Mouse (Mus musculus): Measurements from ENCODE around the gene Acaa1b.

Gene Acaa1b

DNA sequence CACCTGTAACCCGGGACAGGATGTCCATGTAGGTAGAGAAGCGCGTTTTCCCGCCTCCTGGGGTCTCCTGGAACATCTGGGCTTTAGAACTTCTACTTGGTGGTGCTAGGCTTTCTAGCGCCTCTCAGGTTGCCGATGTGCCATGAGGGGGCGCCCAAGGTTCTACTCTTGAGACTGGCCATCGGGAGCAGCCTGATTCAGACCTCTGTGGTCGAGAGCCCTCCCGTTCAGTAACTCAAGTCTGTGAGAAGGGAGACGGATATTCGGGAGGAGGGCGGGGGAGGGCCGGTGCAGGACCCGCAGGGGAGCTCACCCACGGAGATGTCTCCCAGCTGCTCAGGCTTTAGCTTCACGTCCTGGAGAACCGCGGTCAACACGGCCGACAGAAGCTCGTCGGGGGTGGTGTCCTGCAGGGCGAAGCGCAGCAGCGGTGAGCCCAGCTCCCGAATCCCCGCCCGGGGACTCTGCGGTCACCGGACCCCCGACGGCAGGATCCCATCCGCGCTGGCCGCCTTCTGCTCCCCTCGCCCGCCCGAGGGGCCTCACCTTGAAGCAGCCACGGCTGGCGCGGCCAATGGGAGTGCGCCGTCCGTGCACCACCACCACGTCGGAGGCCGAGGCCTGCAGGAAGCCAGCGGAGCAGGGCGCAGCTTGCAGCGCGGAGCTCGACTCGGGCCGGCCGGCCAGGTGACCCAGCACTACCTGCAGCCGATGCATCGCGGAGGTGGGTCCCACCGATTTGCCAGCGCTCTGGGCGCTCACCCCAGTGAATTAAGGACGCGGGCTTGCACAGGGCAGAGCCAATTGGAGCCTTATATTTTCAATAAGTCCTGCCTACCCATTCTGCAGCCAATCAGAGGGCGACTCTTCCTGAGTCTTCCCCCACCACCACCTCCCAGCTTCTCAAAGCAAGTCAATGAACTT is at the start of gene Acaa1b:
Gene Acaa1b (minus strand): TSS at position 816 of the 924 bp plus-strand sequence.
- DNase-seq (ENCODE audit: low read depth in 2 of 2, low spot score in 2 of 2), result no peak

DNA sequence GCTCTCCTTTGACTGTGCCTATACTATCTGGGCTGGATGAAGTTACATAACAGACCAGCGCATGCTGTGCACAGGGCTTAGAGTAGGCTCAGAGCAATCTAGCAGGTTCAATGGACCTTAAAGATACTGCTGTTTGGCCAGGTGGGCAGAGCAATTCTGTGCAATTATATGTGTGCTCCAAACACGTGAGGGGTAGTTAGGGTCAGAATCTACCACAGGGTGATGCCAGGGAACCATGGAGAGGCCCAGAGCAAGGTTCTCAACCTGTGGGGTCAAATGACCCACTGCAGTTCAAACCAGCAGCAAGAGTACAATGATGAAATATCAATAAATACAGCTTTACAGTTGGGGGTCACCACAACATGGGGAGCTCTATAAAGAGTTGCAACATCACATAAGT is 49.8 kb upstream of the Acaa1b start:
- no peak for DNase-seq (ENCODE audit: low read depth in 2 of 2, low spot score in 2 of 2)

DNA sequence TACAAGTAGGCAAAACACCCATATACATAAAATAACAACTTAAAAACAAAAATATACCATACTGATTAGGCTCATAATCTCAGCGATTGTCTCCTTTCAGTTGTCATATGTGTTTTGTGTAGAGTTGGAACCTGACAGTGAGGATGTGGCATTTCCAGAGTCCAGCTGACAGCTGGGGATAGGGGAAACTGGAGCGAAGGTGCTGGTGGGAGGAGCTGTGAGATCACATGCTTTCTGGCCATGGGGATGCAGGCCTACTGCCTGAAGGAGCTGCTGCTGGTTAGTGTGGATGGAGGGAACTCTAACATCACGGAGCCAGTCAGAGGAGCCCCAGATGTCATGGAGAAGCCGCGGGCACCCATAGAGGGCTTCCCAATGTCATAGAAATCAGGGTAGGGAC is 48.9 kb upstream of the Acaa1b start:
- no peak for DNase-seq (ENCODE audit: low read depth in 2 of 2, low spot score in 2 of 2)

DNA sequence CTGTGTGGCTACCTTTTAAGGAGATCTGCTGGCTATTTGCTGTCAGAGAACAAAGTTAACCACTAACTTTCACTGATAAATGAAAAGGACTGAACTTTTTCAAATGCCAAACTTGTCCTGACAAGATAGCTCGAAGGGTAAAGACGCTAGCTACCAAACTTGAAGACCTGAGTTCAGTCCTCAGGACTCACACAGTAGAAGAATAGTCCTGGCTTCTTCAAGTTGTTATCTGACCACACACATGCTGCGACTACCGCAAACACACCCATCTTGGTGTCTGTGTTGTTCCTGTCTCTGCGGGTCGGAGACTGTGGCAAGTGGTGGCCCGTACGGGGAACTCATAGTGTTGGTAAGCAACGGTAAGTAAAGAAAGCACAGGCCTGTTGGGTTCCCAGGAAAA is 46.7 kb upstream of the Acaa1b start:
- no peak for DNase-seq (ENCODE audit: low read depth in 2 of 2, low spot score in 2 of 2)

DNA sequence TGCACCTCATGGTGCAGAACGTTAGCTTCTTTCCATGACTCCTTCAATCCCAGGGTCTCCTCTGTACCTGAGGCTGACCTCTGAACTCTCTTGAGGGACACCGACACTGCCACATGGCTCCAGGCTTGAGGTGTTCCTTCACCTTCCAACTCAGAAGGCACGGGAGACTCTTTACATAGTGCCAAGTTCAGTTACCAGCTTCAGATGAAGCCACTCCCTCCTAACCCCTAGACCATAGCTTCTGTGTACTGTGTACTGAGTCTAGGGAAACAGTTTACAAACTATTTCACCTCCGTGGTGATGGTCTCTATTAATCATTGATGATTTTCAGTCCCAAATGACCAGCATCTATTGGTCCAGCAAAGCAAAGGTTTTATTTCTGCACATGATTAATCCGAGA is 44.8 kb upstream of the Acaa1b start:
- DNase-seq (ENCODE audit: low read depth in 2 of 2, low spot score in 2 of 2), result no peak

DNA sequence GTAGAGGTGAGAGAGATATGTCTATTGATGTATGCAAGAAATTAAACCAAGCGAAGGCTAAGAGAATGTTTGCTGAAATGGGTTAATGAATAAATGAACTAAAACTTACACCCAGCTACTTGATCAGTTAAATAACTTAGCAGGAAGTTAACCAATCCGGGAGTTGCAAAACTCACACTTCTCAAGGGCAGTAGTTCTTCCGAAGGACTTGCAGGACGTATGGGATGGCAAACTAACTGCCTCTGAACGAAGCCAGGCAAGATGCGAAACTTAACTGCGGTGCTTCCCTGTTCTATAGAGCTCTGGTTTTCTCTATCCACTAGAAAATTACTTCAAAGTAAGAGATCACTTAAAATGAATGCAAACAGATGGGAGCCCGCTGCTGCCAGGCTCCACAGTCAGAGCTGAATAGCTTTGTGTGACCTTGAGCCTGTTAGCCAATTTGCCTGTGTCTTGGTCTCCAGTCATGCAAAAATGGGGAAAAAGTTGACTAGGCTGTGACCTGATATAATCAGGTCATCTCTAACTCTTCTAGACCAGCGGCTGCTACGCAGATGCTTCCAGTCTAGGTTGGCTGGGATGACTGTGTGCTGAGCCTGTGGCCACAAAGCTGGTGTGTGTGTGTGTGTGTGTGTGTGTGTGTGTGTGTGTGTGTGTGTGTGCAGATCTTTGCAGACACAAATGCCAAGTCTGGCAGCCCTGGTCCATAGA is 42.4 kb upstream of the Acaa1b start:
- DNase-seq (ENCODE audit: low read depth in 2 of 2, low spot score in 2 of 2), result no peak

DNA sequence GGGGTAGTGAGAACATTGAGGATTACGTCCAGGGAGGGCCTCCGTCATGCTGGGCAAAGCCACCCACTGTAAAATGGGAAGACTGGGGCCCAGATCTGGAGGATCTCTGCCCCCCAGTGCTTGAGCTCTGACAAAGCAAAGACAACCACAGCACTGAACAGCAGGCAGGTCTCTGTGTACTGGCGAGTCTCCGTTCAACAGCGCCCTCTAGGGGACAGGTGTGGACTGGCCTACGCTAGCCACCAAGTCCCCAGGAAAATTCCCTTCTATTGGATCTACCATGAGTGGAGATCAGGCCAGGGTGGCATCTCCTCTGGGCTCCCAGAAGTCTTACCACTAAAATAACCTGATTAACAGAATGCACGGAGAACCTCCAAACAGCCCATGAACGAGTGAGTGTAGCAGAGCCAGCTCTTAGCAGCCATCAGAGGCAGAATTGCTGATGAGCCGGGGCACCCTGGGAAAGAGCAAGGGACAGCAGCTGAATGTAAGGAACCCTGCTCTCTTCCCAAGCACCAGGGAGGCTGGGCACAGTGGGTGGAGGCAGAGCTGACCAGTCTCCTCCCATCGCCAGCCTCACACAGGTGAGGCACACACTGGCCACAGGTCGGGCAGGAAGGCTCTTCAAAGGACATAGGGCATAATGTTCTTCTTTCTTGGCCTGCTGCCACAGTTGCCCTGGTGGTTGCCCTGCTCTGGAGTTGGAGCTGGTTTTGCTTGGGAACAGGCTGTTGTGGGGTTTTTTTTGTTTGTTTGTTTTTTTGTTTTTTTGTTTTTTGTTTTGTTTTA is 35.5 kb upstream of the Acaa1b start:
- peak; percentile 5 to 19 for DNase-seq (ENCODE audit: low read depth in 2 of 2, low spot score in 2 of 2)

DNA sequence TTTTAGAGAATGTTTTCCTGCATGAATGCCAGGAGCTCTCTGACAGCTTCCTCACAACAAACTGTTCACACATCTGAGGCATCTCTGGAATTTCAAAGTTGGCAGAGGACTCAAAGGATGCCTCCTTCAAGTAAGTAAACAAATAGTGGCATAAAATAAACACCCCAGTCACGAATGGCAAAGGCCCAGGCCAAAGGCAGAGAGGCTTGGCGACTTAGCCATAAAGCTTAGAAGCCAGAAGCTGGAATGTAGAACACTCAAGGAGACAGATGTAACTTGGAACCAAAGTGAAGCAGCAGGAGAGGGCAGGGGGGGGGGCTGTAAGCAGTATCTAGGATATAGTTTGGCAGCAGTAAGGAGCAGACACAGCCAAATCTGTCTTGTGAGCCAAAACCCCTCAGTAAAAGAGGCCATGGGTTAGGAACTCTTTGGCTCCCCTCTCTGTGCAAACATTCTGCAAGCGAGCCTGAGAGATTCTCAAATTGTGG is 24.4 kb upstream of the Acaa1b start:
- DNase-seq (ENCODE audit: low read depth in 2 of 2, low spot score in 2 of 2), result no peak

DNA sequence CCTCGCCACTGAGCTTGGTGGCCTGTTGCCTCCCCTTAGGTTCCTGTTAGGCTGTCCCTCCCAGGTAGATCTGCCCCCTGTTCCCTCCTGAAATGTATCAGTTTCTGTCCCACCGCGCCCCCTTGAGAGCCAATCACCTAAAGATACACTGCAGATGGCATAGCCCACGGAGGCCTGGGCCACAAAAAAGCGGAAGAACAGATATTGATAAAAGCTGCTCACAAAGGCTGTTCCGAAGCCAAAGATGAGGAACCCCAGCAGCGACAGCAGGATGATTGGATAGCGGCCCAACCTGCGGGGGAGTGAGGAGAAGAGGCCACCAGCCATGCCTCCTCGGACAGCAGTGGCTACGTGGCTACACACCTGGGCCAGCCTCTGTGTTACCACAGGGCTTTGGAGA is 22.4 kb upstream of the Acaa1b start:
- no peak for DNase-seq (ENCODE audit: low read depth in 2 of 2, low spot score in 2 of 2)

DNA sequence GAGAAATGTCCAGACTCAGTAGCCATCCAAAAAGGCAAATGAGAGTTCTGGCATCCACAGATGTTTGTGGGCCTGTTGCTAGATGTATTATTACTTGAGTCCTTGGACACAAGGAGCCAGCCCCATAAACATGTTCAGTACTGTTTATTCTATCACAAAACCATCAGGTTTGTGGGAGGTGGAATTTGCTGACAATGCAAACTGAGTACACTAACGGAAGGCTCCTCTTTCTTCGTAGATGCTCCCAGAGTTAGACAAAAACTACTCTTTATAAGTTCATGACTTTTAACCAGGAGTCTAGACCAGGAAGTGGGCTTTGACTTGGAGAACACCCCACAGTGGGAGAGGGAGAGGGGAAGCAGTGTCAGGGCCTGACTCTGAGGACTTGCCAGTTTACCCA is 10.7 kb upstream of the Acaa1b start:
- DNase-seq (ENCODE audit: low read depth in 2 of 2, low spot score in 2 of 2), result no peak

DNA sequence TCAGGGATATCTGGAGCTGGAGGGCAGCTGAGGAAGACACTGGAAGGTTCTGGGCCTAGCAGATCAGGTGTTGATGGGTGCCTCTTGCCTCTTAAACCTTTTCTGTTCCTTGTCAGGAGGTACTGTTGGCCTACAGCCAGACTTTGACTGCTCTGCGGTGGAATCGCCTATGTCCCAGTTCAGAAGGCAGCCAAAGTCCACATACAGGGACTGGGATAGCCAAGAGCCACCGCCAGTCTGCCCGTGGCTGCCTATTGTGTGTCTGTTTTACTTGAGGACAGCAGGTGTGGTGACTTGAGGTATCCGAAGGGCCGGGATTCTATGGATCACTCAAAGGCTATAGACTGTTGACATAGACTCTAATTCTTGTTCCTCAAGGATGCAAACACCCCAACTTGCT is 8.7 kb upstream of the Acaa1b start:
- no peak for DNase-seq (ENCODE audit: low read depth in 2 of 2, low spot score in 2 of 2)

DNA sequence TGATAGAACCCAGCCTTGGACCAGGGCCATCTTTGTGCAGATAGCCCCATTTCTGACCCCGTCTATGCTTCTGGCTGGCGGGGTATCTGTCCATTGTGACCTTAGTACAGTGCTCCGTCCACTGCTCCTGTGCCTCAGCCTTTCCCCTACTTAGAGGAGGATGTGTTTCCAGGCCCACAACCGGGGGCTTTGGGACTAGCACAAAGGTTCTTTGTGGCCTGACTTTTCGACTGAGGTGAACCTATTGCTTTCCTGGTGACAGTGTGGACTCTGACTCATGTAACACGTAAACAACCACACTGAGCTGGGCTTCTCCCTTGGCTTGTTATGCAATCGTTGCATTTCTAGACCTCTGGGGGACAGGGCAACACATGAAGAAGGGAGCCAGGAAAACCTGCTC is 7.8 kb upstream of the Acaa1b start:
- no peak for DNase-seq (ENCODE audit: low read depth in 2 of 2, low spot score in 2 of 2)

DNA sequence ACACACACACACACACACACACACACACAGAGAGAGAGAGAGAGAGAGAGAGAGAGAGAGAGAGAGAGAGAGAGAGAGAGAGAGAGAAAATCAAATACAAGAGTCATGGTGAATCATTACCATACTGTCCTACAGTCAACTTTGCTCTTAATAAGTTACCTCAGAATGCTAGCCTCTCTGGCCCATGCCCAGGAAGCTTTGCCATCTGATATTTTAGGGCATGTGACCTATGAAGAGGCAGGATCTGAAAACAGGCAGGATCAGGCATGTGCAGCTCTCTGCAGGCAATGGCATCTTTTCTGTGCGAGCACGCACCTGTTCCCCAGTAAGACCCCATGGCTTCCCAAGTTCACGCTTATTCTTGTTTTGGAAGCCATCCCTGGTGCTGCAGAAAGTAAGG is 3.8 kb upstream of the Acaa1b start:
- no peak for DNase-seq (ENCODE audit: low read depth in 2 of 2, low spot score in 2 of 2)

DNA sequence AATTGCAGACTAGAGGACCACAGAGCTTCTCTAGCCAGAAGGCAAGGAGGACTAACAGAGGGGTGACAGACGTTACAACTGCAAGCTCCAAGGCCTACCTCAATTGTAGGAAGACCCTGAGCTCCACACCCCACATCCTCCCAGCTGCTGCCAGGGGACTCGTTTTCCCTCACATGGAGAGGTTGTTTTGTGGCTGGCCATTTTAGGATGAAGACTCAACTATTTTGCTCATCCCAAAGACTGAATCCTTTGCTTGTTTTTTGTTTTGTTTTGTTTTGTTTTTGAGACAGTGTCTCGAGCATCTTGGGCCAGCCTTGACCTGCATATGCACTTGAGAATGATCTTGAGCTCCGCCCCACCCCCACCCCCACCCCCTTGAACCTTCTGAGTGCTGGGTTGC is 2.0 kb upstream of the Acaa1b start, which contains the start of gene Gm47289:
Gene Gm47289 (plus strand): TSS at position 301 of the 400 bp plus-strand sequence.
- no peak for DNase-seq (ENCODE audit: low read depth in 2 of 2, low spot score in 2 of 2)

DNA sequence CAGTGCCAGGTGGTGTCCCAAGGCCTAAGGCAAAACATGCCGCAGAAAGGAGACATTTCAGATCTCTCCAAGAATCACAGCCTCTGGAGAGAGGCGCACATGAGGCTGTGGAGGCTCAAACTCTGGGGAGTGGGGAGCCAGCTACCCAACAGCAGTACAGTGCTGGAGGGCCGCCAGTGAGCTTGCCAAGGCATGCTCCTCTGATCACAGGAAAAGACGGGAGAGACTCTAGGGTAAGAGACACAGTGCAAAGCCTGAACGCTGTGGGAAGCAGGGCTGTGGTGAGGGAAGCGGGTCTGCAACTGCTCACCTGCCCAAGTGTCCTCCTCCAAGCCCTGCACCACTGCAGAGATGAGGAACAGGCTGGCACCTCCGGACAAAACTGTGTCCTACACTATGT is 1.1 kb downstream of the Acaa1b start:
- no peak for DNase-seq (ENCODE audit: low read depth in 2 of 2, low spot score in 2 of 2)

DNA sequence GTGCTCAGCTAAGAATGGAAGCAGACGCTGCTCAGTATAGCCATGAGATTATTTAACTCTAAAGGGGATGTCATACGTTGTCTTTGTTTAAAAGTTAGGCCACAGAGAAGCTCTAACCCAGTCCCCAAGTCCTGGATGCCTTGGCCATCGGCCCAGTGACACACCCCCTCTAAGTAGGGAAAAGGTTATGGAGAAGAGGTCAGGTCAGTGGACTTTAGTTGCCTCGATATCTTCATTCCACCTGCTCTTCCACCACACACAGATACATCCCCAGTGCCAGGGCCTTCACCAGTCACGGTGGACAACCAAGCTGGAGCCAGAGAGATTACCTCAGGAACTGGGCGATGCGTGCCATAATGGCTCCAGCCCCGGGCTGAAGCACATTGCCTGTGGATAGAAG is 1.5 kb downstream of the Acaa1b start:
- DNase-seq (ENCODE audit: low read depth in 2 of 2, low spot score in 2 of 2), result no peak

DNA sequence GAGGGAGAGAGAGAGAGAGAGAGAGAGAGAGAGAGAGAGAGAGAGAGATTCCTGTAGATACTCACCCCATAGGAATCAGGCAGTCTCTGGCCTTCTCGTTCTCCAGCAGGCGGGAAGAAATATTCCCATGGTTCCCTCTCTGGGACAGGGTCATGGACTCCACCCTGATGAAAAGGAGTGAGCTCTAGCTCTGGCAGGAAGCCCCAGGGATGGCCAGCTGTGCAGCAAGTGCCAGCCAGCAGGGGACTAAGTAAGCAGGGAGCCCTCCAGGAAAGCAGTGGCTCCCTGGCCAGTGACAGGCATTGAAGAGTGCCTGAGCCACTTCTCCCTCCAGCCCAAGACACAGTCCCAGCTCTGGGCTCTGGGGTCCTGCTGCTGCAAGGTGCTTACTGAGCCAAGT is 5.1 kb downstream of the Acaa1b start:
- DNase-seq (ENCODE audit: low read depth in 2 of 2, low spot score in 2 of 2), result no peak

DNA sequence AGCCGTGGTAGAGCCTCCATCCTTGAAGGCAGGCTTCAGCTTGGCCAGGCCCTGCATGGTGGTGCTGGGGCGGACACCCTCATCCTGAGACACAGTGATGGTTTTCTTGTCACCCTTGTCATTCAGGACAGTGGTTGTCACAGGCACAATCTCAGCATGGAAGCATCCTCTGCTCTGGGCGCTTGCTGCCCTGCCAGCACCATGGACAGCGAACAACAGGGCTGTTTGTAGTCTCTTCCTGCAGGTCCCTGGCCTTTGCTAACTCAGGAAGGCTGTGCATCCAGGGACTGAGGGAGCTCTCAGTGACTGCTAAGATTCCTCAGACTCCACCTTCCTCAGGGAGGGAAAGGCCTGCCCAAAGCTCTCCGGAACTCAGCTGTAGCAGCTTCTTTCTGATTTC is 7.3 kb downstream of the Acaa1b start:
- DNase-seq (ENCODE audit: low read depth in 2 of 2, low spot score in 2 of 2), result no peak

DNA sequence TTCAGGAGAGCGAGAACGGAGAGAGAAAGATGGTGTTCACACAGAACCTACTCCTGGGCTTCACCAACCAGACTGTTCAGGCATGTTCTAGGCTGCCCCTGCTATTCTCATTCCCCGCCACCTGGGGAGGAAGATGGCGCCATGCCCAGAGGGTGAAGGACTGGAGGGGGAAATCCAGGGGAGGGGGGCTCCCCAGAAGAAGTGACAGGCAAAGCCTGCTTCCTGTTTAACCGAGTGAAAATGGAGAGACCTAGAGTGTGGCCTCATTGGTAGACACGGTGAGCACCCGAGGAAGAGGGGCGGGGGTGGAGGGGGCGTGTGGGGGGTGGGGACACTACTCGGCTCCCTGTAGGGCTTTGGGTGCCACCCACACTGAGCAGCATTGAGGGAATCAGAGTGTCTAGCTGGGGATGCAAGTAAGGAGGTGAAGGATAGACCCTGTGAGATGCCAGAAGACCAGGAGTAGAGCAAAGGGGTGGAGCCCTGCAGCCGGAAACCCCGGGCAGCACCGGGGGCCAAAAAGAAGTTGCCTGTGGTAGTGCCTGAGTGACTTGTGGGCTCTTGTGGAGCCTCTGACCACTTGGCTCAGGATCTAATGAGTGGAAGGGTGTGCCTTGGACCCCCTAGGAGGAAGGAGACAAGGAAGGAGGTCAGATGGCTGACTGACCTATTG is 10.7 kb downstream of the Acaa1b start:
- DNase-seq (ENCODE audit: low read depth in 2 of 2, low spot score in 2 of 2), result no peak

DNA sequence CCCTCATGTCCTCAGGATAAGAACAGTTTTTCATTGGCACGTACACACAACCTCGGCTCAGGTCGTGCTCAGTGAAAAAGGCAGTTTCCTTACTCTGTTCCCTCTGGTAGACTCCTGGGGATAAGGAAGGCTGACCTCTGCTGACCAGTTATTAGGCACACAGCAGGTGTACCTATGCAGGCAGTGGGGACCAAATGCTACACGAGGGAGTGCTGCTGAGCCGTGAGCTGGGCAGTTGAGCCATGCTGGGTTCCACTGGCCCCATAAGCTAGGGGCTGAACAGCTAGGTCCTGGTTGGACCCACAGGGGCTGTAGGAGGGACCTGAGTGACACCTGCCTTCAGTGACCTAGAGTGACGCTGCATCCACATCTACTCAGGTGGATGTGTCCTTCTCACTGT is 11.3 kb downstream of the Acaa1b start:
- DNase-seq (ENCODE audit: low read depth in 2 of 2, low spot score in 2 of 2), result no peak

DNA sequence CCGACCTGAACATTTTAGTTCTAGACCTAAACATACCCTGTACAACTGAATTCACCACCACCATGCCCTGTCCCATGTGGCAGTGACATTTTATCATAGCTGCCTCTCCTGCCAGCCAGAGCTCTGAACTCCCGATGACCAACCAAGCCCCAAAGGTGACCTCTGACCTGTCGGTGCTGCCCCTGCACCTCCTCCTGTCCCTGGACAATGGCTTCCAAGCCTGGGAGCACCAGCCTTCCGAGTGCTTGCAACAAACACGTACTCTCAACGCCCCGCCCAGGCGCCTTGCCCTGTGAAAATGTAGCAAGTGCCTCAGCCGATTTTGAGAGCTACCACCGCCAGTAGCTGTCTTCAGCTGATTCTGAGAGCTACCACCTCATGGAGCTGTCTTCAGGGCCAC is 11.8 kb downstream of the Acaa1b start:
- no peak for DNase-seq (ENCODE audit: low read depth in 2 of 2, low spot score in 2 of 2)
